Mouse (Mus musculus) stomach, embryonic 14.5 days (tissue): ENCODE measurements around the gene Tmem104. TPM values are rescaled to one million over a fixed set of nuclear protein-coding genes. Genes with fewer than 3 reads are reported as not detected.

Experiments used
- ATAC-seq: fragments of 200-750 bp; cut with Nextera tagmentation; 2 replicates; pipeline ENCODE4 v1.8.0; 2017; ENCODE audit warnings: low read depth, moderate TSS enrichment; ENCODE audit not compliant: insufficient number of reproducible peaks, insufficient read depth, low FRiP score
- H3K27ac ChIP-seq: fragments of 300-500 bp; sonication (generic); 2 replicates; pipeline ENCODE4 v1.5.1; 2014; ENCODE audit warnings: mild to moderate bottlenecking, low read length, moderate library complexity, mixed read lengths
- H3K27me3 ChIP-seq: fragments of 300-500 bp; sonication (generic); 2 replicates; pipeline ENCODE4 v1.6.1; 2014; ENCODE audit warnings: low read length, control low read depth, mixed read lengths; ENCODE audit not compliant: control insufficient read depth, insufficient read depth
- H3K36me3 ChIP-seq: fragments of 300-500 bp; sonication (generic); 2 replicates; pipeline ENCODE4 v1.6.1; 2014; ENCODE audit warnings: mild to moderate bottlenecking, control low read depth, low read length, moderate library complexity, mixed read lengths; ENCODE audit not compliant: control insufficient read depth, insufficient read depth
- H3K4me1 ChIP-seq: fragments of 300-500 bp; sonication (generic); 2 replicates; pipeline ENCODE4 v1.6.1; 2014; ENCODE audit warnings: low read length, control low read depth, mixed read lengths; ENCODE audit not compliant: control insufficient read depth, insufficient read depth
- H3K4me2 ChIP-seq: fragments of 300-500 bp; sonication (generic); replicated peaks from 2 replicates; pipeline ENCODE4 v1.6.1; 2014; ENCODE audit warnings: low read depth, low read length, control low read depth
- H3K4me3 ChIP-seq: fragments of 300-500 bp; sonication (generic); 2 replicates; pipeline ENCODE4 v1.5.1; 2014; ENCODE audit warnings: low read depth, low read length, control low read depth
- H3K9ac ChIP-seq: fragments of 300-500 bp; sonication (generic); replicated peaks from 2 replicates; pipeline ENCODE4 v1.6.1; 2014; ENCODE audit warnings: low read depth, mild to moderate bottlenecking, control low read depth, low read length, moderate library complexity, mixed read lengths
- H3K9me3 ChIP-seq: fragments of 300-500 bp; sonication (generic); 2 replicates; pipeline ENCODE4 v1.6.1; 2016; ENCODE audit warnings: low read depth, low read length, control low read depth; ENCODE audit not compliant: control insufficient read depth
- WGBS: fragments of 180-500 bp; shearing (Covaris S2); extraction: QIAGEN DNeasy Blood & Tissue Kit; methylation state at CpG from one replicate; pipeline ENCODE4 v1.1.7; 2014; 5-methylcytosine and 5-hydroxymethylcytosine counted together
- polyA plus RNA-seq: library from polyadenylated mRNA; unstranded; fragments of >200 nt; fragmentation: Nextera tagmentation; extraction: Ambion mirVana; gene quantifications from 2 replicates; pipeline ENCODE4 v1.2.1, GENCODE M21; 2014

Gene Tmem104
- polyA plus RNA-seq, 1 experiment from 2014 or later = 10.5 TPM

DNA sequence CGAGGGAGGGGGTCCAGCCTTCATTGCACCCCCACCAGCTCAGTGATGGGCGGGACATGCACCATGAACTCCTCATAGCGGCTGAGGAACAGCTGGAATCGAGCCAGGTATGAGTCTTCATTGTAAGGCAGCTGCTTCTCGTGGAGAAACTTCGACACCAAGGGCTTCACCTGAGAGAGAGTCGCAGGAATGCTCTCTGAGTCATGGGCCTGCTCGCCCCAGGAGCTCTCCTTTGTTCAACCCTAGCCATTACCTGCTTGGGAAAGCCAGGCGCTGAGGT lies 96.1 kb downstream of the Tmem104 start:
- Histone ChIP-seq H3K4me3 (no peak overlapping the region), H3K9ac (no peak overlapping the region), H3K9me3 (no peaks in the 10 kb centered on the region), H3K36me3 (no peaks in the 10 kb centered on the region), H3K27ac (no peak overlapping the region), H3K4me2 (no peak overlapping the region), H3K4me1 (no peaks in the 10 kb centered on the region), H3K27me3 (no peaks in the 10 kb centered on the region)
- no peak for ATAC-seq
- WGBS = 78% methylated on average over 9 of the region's 9 CpGs

- Histone ChIP-seq H3K27ac (no peak overlapping the region), H3K27me3 (no peaks in the 10 kb centered on the region), H3K36me3 (no peaks in the 10 kb centered on the region), H3K4me2 (no peak overlapping the region), H3K4me3 (no peak overlapping the region), H3K9ac (no peak overlapping the region), H3K9me3 (no peaks in the 10 kb centered on the region), H3K4me1 (no peaks in the 10 kb centered on the region)
- no peak for ATAC-seq
- WGBS = 86% methylated on average over 12 of the region's 12 CpGs
Measured at GRCm38 (mm10) chr11:115283891-115284620, 96.8 kb downstream of the Tmem104 start.

- Histone ChIP-seq H3K27ac (no peak overlapping the region), H3K9ac (no peak overlapping the region), H3K36me3 (no peaks in the 10 kb centered on the region), H3K27me3 (no peaks in the 10 kb centered on the region), H3K4me3 (no peak overlapping the region), H3K9me3 (no peaks in the 10 kb centered on the region), H3K4me2 (no peak overlapping the region), H3K4me1 (no peaks in the 10 kb centered on the region)
- WGBS = 59% methylated on average over 4 of the region's 4 CpGs
- no peak for ATAC-seq
Measured at GRCm38 (mm10) chr11:115285282-115285681, 98.0 kb downstream of the Tmem104 start.

DNA sequence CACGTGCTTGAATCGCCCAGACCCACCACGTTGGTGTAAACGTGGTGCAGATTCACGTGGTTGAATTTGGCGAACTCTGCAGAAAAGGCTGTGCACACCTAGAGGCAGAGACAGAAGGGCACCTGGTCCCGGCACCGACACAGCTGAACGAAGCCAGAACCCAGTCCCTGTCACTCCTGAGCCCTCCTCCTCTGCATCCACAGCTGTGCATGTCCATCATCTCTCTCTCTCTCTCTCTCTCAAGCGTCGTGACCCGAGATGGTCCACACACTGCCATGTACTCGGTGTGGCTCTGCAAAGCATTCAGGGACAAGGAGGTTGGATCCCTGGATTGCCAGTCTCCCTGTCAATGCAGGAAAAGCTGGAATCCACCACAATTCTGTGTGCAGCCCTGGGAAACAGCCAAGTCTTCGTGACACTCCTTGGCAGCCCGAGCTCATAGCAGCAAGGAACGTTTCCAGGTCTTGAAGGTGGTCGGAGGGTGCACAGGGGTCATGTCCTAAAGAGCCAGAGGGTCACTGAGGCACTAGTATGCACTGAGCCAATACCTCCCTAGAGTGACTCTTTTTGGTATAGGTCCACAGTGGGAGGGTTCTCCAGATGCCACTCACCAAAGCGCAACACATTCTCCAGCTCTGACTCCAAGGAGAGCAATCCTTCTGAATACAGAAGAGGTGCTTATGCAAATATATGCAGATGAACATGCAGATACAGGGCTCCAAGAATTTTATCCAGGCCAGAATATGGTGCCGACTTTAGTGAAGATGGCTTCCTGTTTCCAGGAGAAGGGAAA lies 99.1 kb downstream of the Tmem104 start:
- no peaks in the 10 kb centered on the region for H3K9me3 ChIP-seq
- H3K9ac ChIP-seq = no peak overlapping the region
- whole genome bisulfite sequencing = 70% methylated on average over 19 of the region's 19 CpGs
- H3K4me1 ChIP-seq = peaks cover 7% of the 10 kb centered on the region
- H3K4me2 ChIP-seq = no peak overlapping the region
- no peaks in the 10 kb centered on the region for H3K27me3 ChIP-seq
- no peaks in the 10 kb centered on the region for H3K36me3 ChIP-seq
- ATAC-seq = no peak
- H3K27ac ChIP-seq = no peak overlapping the region
- no peak overlapping the region for H3K4me3 ChIP-seq

DNA sequence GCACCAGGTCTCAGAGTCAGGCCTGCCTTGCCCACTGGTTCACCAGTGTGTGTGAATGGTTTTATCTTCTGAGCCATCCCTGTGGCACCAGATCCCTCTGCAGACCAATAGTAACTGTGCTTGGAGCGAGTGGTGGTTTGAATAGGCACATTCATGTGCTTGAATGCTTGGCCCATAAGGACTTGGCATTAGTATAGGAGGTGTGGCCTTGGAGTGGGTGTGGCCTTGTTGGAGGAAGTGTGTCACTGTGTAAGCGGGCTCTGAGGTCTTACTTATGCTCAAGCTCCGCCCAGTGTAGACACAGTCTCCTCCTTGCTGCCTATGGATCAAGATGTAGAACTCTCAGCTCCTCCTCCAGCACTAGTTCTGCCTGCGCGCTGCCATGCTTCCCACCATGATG lies 100.1 kb downstream of the Tmem104 start:
- Histone ChIP-seq H3K4me3 (no peak overlapping the region), H3K4me1 (peaks cover 12% of the 10 kb centered on the region), H3K36me3 (no peaks in the 10 kb centered on the region), H3K9ac (no peak overlapping the region), H3K4me2 (no peak overlapping the region), H3K27ac (no peak overlapping the region), H3K9me3 (no peaks in the 10 kb centered on the region), H3K27me3 (no peaks in the 10 kb centered on the region)
- WGBS = 80% methylated on average over 5 of the region's 5 CpGs
- no peak for ATAC-seq

- H3K4me2 ChIP-seq = no peak overlapping the region
- no peaks in the 10 kb centered on the region for H3K9me3 ChIP-seq
- peaks cover 12% of the 10 kb centered on the region for H3K4me1 ChIP-seq
- H3K9ac ChIP-seq = no peak overlapping the region
- 90% methylated on average over 2 of the region's 2 CpGs for WGBS
- ATAC-seq = no peak
- no peak overlapping the region for H3K4me3 ChIP-seq
- H3K27me3 ChIP-seq = no peaks in the 10 kb centered on the region
- H3K27ac ChIP-seq = no peak overlapping the region
- H3K36me3 ChIP-seq = no peaks in the 10 kb centered on the region
Measured at GRCm38 (mm10) chr11:115288305-115288704, 101.0 kb downstream of the Tmem104 start.

DNA sequence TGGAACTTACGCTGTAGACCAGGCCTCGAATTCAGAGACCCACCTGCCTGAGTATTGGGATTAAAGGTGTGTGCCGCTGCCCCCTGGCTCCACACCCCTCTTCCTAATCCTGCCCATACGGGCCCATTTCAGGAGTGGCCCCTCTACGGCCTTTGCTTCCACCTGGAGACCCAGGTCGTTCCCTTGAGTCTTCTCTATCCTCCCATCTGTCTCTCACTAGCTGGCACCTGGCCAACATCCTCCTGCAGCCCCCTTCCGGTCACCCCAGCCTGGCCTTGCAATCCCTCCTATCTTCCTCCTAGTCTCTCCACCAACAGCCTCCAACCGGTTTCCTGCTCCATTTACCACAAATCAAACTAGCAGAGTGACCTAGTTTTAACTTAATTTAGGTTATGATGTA lies 102.6 kb downstream of the Tmem104 start:
- no peaks in the 10 kb centered on the region for H3K9me3 ChIP-seq
- no peaks in the 10 kb centered on the region for H3K36me3 ChIP-seq
- ATAC-seq = no peak
- H3K27me3 ChIP-seq = no peaks in the 10 kb centered on the region
- H3K4me1 ChIP-seq = peaks cover 12% of the 10 kb centered on the region
- WGBS = 64% methylated on average over 8 of the region's 8 CpGs
- no peak overlapping the region for H3K9ac ChIP-seq
- no peak overlapping the region for H3K27ac ChIP-seq
- H3K4me2 ChIP-seq = no peak overlapping the region
- no peak overlapping the region for H3K4me3 ChIP-seq

DNA sequence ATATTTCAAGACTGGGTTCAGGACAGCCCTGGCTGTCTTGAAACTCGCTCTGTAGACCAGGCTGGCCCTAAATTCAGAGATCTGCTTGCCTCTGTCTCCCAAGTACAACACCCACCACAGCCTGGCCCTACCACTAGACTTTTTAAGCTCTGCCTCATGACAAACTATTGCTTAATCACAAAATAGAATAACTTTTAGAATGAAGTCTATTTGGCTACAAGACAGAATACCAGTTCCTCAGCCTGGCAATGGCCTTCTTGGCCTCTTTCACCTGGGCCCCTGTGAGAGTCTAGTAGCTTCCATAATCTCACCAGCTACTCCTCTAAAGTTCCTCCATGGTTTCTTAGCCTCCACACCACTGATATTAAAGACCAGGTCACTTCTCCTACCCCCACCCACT lies 103.0 kb downstream of the Tmem104 start:
- ATAC-seq = no peak
- Histone ChIP-seq H3K27ac (peak overlapping the region; percentile 44; the same call in 1 of the 2 replicates), H3K4me3 (no peak overlapping the region), H3K9me3 (no peaks in the 10 kb centered on the region), H3K9ac (no peak overlapping the region), H3K36me3 (no peaks in the 10 kb centered on the region), H3K4me1 (peaks cover 12% of the 10 kb centered on the region), H3K4me2 (no peak overlapping the region), H3K27me3 (no peaks in the 10 kb centered on the region)
- 89% methylated on average over 1 of the region's 1 CpGs for WGBS
